Mouse (Mus musculus): ENCODE measurements around the gene Atp1a1. TPM values are rescaled to one million over a fixed set of nuclear protein-coding genes. Genes with fewer than 3 reads are reported as not detected.

Gene Atp1a1
- total RNA-seq, 2 experiments from 2014 or later = 105 to 168 TPM

Other genes starting within 250 kb of the Atp1a1 start
- 14.2 and 22.4 TPM in 2 replicates for gene Igsf3, start 227.6 kb downstream of the Atp1a1 start, total RNA-seq (2014; fragmentation: Nextera tagmentation)
- 8.4 and 12.3 TPM in 2 replicates for gene Igsf3, start 227.6 kb downstream of the Atp1a1 start, total RNA-seq (2017)
- not detected in 2 replicates for gene Mab21l3, start 244.3 kb upstream of the Atp1a1 start, total RNA-seq (2014; fragmentation: Nextera tagmentation)
- gene Mab21l3, start 244.3 kb upstream of the Atp1a1 start, total RNA-seq (2017) = not detected in 2 replicates

Measured in megakaryocyte-erythroid progenitor cell, adult 5-6 weeks (primary cell).